Mouse (Mus musculus) kidney, adult 2 months (tissue): ENCODE results near the gene Ece2.

Source experiments
- CTCF ChIP-seq: fragments of 200-500 bp; conservative IDR thresholded peaks from 2 replicates; pipeline ENCODE4 v1.5.1; 2011; ENCODE audit warnings: low read depth, mild to moderate bottlenecking, control low read depth, low read length, moderate library complexity, mixed read lengths; ENCODE audit not compliant: insufficient read depth, insufficient read length
- POLR2A ChIP-seq: fragments of 200-500 bp; IDR thresholded peaks from one replicate; pipeline ENCODE4 v1.6.1; 2011; ENCODE audit warnings: low read depth, low read length, control low read depth

GRCm38 (mm10) chr16:20677974-20678675, 48.5 kb downstream of the Ece2 start:
- TF ChIP-seq POLR2A (no peak), CTCF (no peak)
